Mouse (Mus musculus): Measurements from ENCODE around the gene Clk2.

Clk2 gene

GRCm38 (mm10) chr3:89224796-89225195, 60.2 kb downstream of the Clk2 start:
- no peak for DNase-seq (ENCODE audit: low spot score)

- DNase-seq (ENCODE audit: low spot score), result no peak
Measured at GRCm38 (mm10) chr3:89225321-89225815, 60.8 kb downstream of the Clk2 start.

GRCm38 (mm10) chr3:89225918-89226317, 61.3 kb downstream of the Clk2 start:
- no peak for DNase-seq (ENCODE audit: low spot score)

- DNase-seq (ENCODE audit: low spot score), result no peak
Measured at GRCm38 (mm10) chr3:89226361-89226760, 61.8 kb downstream of the Clk2 start.

Measured in left cerebral cortex, adult 11 months (tissue).